Mouse (Mus musculus): Measurements from ENCODE around the gene Dynll1.
A peak's percentile ranks its signal among the peaks of the same experiment; 100 is the strongest.

Gene Dynll1

DNA sequence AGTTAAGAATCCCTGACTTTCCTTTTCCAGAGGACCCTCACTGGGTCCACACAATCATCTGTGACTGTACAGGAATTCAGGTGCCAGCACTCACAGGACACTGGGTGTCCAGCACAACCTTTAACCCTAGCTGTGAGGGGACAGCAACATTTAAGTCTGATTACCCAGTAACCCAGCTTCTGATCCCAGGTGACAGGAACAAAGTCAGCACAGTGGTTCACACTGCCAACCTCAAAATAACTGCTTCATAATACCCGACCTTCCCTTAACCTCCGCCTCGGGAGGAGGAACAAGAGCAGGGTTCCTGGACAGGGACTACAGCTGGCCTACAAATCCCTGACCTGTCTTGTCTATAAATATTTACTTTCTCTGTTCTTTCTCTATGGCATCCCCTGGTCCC, 32.5 kb downstream of the Dynll1 start:
- no peak for DNase-seq (ENCODE audit: low spot score in 2 of 2)

DNA sequence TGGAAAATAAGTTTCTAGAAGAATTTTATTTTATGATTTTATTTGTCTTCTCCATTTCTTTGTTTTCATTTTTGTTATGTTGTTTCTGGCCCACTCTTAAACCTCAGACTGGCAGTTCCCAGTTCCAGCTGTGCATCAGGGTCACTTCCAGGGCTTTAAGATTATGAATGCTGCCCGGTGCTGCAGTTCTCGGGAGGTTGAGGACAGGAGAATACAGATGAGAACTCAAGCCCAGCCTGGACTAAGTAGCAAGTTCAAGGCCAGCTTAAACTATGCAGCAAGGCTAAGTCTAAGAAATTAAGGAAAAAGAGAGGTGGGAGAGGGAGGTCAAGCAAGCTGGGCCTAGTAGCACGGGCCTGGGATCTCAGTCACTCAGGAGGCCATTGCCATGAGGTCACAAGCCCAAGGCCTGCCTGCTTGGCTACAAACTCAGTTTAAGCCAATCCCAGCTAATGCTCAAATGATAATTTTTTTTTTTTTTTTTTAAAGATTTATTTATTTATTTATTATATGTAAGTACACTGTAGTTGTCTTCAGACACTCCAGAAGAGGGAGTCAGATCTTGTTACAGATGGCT, 33.2 kb downstream of the Dynll1 start:
- no peak for DNase-seq (ENCODE audit: low spot score in 2 of 2)

DNA sequence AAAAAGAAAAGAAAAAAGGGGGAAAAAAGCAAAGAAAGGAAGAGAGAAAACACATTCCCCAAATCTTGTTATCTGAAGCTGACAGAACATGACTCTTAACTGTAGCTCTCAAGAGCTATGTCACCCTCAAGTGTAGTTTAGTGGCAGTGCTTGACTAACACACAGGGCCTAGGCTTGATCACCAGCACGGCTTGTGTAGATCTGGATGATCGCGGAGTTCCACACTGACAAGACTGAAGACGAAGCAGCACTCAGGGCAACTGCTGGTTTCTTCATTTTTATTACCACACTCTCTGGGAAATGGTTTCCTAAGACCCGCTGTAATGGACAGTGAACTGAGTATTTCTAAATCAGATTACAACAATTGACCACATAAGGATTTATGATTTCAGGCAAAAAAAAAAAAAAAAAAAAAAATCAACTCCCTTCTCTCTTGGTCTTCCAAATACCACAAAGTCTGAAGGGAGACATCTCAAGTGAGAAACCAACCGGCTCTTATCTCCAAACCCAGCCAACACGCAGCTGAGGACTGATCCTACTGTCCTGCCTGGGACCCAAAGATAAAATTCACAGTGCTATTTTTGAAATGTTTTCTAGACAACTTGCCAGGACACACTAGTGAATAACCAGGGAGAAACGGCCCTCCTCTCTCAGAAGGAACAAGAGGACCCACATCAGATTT, 33.9 kb downstream of the Dynll1 start:
- DNase-seq (ENCODE audit: low spot score in 2 of 2): peak in 1 of 2 experiments; percentile 36

DNA sequence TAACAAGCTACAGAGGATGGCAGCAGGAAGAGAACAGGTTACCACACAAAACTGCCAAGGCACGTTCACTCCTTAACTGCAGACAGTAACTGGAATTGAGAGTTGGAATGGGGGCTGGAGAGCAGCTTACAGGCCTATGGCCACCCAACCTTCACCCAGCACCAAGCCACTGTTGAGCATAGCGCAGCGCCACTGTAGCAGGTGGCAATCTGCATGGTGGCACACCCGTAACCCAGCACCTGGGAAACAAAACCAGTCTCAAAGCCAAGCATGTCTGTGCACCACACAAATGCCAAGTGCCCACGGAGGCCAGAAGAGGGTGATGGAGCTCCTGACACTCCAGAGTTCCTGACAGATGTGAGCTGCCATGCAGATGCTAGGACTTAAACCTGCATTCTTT, 34.5 kb downstream of the Dynll1 start:
- no peak for DNase-seq (ENCODE audit: low spot score in 2 of 2)

DNA sequence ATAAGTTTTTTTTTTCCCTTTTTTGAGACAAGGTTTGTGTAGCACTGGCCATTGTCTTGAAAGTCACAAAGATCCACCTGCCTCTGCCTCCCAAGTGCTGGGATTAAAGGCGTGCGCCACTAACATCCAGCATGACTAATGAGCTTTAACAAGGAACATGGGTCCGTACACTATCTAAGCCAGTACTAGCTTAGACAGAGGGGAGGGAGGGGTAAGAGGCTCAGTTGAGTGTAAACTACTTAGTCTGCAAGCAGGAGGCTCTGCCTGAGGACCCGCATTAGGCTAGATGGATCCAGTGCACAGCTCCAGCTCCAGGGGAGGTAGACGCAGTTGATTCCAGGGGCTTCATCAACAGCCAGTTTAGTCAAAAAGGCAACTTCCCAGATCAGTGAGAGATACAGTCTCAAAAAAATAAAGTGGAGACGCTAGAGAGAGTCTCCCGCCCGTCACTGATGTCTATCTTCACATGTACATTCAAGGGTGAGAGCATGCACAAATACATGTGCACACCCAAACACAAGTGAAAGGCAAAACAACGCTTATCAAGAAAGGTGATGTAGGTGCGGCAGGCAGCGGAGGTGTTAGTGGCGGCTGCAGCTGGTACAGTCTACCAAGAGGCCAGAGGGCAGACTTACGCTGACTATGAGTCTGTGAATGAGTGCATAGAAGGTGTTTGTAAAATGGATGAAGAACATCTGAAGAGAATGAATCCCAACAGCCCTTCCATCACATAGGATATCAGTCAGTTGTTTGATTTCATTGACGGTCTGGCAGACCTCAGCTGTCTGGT, 38.1 kb downstream of the Dynll1 start:
- DNase-seq (ENCODE audit: low spot score in 2 of 2): no peak

DNA sequence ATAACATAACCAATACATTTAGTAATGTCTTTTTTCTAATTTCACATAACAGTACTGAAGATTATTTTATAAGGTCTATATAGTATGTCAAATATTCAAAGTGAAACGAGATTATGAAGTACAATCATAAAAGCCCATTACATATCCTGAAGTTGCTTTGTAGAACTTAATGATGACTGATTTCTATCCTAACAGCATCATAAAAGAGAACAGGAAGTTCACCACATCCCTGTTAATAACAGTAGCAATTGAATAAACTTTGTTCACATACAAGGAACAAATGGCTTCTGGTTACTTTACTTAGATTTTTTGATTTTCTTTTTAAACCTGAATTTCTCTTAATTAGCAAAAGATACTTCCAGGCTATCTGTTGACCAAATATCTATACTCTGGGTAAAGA, 38.9 kb downstream of the Dynll1 start:
- no peak for DNase-seq (ENCODE audit: low spot score in 2 of 2)

DNA sequence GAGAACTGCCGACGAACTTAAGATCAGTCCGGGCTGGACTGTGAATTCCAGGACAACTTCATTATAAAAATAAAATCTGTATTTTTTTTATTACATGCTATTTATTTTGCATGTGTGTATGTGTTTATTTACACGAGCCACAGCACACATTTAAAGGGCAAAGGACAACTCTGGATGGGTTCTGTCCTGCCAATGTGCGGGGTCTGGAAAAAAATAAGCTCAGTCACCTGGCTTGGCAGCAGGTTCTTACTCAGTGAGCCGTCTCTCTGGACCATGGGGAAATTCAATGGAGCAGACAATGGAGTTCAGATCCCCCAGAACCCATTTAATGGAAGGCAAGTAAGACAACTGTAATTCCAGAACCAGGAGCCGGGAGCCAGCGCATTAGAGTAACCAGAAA, 39.7 kb downstream of the Dynll1 start:
- no peak for DNase-seq (ENCODE audit: low spot score in 2 of 2)

DNA sequence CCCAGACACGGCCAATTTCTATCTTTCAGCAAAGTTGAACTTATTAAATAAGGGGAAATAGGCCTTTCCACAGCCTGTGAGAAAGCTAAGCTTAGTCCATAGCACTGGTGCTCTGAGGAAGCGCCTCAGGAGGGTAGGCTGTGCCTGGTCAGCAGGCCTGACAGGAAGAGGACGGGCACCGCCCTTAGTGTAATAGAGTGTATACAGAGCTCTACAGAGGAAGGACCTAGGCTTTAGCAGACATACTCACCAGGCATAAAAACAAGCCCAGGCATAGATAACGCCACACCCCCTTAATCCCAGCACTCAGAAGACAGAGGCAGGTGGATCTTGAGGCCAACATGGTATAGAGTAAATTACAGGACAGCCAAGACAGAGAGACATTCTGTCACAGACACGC, 40.4 kb downstream of the Dynll1 start:
- DNase-seq (ENCODE audit: low spot score in 2 of 2): no peak

DNA sequence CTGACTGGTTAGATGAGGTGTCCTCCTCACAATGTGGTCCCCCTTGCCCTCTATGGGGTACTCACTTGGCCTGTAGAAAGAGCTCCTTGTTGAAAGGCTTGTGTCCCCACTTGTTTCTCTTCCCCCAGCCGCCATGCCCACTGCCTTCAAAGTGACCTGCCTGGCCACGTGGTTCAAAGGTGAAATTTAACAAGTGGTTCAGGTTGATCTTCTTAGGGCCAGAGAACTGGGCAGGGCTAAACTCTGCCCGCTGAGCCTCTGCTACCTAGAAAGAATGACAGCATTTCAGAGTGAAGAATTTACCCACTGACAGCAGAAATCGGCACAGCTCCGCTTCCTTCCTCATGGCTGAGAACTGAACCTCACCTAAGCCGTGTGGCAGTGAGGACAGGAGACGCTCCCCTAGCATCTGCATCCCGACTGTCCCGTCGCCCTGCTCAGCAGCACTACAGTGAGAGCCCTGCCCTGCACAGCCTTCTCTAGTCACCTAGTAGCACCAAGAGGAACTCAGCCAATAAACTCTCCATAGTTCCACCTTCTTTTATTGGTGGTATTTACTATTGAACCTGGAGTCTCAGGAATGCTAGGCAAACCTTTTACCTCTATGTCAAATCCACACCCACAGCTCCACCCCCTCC, 43.8 kb downstream of the Dynll1 start:
- no peak for DNase-seq (ENCODE audit: low spot score in 2 of 2)

DNA sequence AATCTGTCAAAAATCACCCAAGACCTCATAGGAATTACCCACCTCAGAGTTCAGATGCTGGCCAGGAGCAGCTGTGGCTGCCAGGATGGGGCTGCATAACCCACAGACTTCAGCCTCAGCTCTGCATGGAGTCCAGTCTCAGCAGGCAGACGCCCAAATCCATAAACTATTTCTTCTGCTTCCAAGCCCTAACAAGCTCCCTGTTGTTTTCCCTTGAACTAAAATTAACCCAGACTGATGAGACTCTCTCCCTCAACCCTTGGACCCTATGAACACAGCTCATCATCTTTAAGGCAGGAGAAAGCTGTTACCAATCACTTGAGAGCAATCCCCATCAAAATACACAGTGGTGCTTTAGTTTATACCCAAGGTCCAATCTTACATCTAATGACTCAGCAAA, 45.3 kb downstream of the Dynll1 start:
- no peak for DNase-seq (ENCODE audit: low spot score in 2 of 2)

Data from spleen, postnatal 14 days (tissue).